Mouse (Mus musculus) embryonic fibroblast, embryonic 13.5 days (primary cell): Measurements from ENCODE around the gene Mien1.

Experiments used
- CTCF ChIP-seq: IDR thresholded peaks from 2 replicates; pipeline ENCODE4 v1.5.1; 2011; ENCODE audit warnings: mild to moderate bottlenecking, control low read depth, low read length, moderate library complexity, borderline replicate concordance; ENCODE audit not compliant: insufficient read depth
- POLR2A ChIP-seq: IDR thresholded peaks from 2 replicates; pipeline ENCODE4 v1.6.1; 2011; ENCODE audit warnings: low read depth, mild to moderate bottlenecking, control low read depth, low read length, moderate library complexity

GRCm38 (mm10) chr11:98443688-98444087, 4.9 kb upstream of the Mien1 start:
- TF ChIP-seq CTCF, result no peak
- TF ChIP-seq POLR2A, result no peak
